Mouse (Mus musculus) thymus, postnatal 36 days (tissue): ENCODE results near the gene Hacl1.

Source experiments
- DNase-seq, 2 experiments: peaks; one replicate each; pipeline ENCODE4 v3.0.0; 2022; ENCODE audit warnings: mixed read lengths in 2 of 2

Hacl1 gene

GRCm38 (mm10) chr14:31661671-31662554 is 20.8 kb upstream of the Hacl1 start:
- DNase-seq, result peak; percentile 66 to 75

- DNase-seq, result no peak
Observed at GRCm38 (mm10) chr14:31660312-31661093, 19.4 kb upstream of the Hacl1 start.

GRCm38 (mm10) chr14:31659501-31660181 is 18.6 kb upstream of the Hacl1 start:
- DNase-seq, result no peak

- DNase-seq, result no peak
Observed at GRCm38 (mm10) chr14:31658126-31658680, 17.1 kb upstream of the Hacl1 start.

- DNase-seq, result peak; percentile 74 to 79
Observed at GRCm38 (mm10) chr14:31656857-31657645, 16.0 kb upstream of the Hacl1 start.

- no peak for DNase-seq
Observed at GRCm38 (mm10) chr14:31656386-31656785, 15.3 kb upstream of the Hacl1 start.

- no peak for DNase-seq
Observed at GRCm38 (mm10) chr14:31655406-31655805, 14.3 kb upstream of the Hacl1 start.

GRCm38 (mm10) chr14:31654816-31655215 is 13.7 kb upstream of the Hacl1 start:
- DNase-seq, result no peak

- DNase-seq, result no peak
Observed at GRCm38 (mm10) chr14:31653101-31653875, 12.2 kb upstream of the Hacl1 start.

- no peak for DNase-seq
Observed at GRCm38 (mm10) chr14:31652624-31653023, 11.5 kb upstream of the Hacl1 start.

- no peak for DNase-seq
Observed at GRCm38 (mm10) chr14:31652106-31652505, 11.0 kb upstream of the Hacl1 start.

GRCm38 (mm10) chr14:31651206-31651605 is 10.1 kb upstream of the Hacl1 start:
- no peak for DNase-seq

GRCm38 (mm10) chr14:31650347-31650746 is 9.3 kb upstream of the Hacl1 start:
- no peak for DNase-seq

- no peak for DNase-seq
Observed at GRCm38 (mm10) chr14:31647991-31648390, 6.9 kb upstream of the Hacl1 start.

GRCm38 (mm10) chr14:31645920-31646319 is 4.8 kb upstream of the Hacl1 start:
- no peak for DNase-seq

- DNase-seq, result no peak
Observed at GRCm38 (mm10) chr14:31644931-31645547, 4.0 kb upstream of the Hacl1 start.

GRCm38 (mm10) chr14:31644183-31644830 is 3.2 kb upstream of the Hacl1 start:
- no peak for DNase-seq

- DNase-seq, result no peak
Observed at GRCm38 (mm10) chr14:31641506-31642155, 545 bp upstream of the Hacl1 start.

GRCm38 (mm10) chr14:31640346-31640889 is 668 bp downstream of the Hacl1 start, which contains the start of gene Gm49387:
TSS of gene Gm49387 (minus strand) at chr14:31640878.
- DNase-seq, result no peak
